Mouse (Mus musculus): ENCODE data around the gene Lenep. TPM values are rescaled to one million over a fixed set of nuclear protein-coding genes. Genes with fewer than 3 reads are reported as not detected.
"Not testable (repeated sequence)": the region's sequence is repeated elsewhere in the genome, so short reads cannot be mapped to it uniquely, and the experiment has no call there.

Lenep gene
- polyA plus RNA-seq, 1 experiment from 2014 or later, result not detected

DNA sequence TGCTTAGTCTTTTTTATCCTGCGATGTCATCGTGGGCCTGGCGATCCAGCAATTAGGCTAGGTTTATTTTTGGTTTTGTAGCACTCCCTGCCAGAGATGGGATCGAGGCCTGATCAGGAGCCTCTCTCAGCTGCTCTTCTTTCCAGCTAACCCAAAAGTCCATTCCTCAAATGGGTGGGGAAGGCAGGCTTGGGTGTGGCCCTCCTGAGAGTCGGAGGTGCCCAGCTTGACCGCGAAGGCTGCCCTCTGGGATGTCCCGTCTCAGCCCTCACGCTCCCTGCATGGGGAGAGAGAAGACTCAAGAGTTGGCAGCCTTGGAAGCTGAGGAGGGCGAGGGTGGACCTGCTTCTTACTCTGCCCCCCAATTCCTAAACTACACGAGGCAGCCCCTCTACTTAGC lies 31.9 kb upstream of the Lenep start:
- peaks cover 34% of the 10 kb centered on the region for H3K36me3 ChIP-seq (ENCODE audit: control insufficient read depth, insufficient read depth, low read length)
- H3K27ac ChIP-seq (replicated peaks; ENCODE audit: low read depth, low read length), result no peak overlapping the region
- H3K4me1 ChIP-seq (ENCODE audit: control insufficient read depth, insufficient read depth, low read length), result peaks cover 18% of the 10 kb centered on the region
- ATAC-seq (ENCODE audit: low read depth) (no peak), DNase-seq (ENCODE audit: low spot score) (no peak)
- no peak overlapping the region for H3K4me2 ChIP-seq (ENCODE audit: low read depth, low read length)
- no peak overlapping the region for H3K9ac ChIP-seq (ENCODE audit: low read depth, low read length)
- no peaks in the 10 kb centered on the region for H3K27me3 ChIP-seq (replicated peaks; ENCODE audit: control insufficient read depth, insufficient read depth, low read length)
- WGBS, result 83% methylated on average over 11 of the region's 11 CpGs
- H3K9me3 ChIP-seq (ENCODE audit: control insufficient read depth, low read length), result no peaks in the 10 kb centered on the region
- no peak overlapping the region for H3K4me3 ChIP-seq (ENCODE audit: low read depth, low read length)

DNA sequence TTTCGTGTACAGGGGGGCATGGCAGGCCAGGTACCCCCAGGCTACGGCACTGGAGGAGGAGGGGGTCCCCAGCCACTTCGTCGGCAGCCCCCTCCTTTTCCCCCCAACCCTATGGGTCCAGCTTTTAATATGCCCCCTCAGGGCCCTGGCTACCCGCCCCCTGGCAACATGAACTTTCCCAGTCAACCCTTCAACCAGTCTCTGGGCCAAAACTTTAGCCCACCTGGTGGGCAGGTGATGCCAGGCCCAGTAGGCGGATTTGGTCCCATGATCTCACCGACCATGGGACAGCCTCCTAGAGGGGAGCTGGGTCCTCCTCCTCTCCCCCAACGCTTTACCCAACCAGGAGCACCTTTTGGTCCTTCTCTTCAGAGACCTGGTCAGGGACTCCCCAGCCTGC lies 30.0 kb upstream of the Lenep start:
- H3K36me3 ChIP-seq (ENCODE audit: control insufficient read depth, insufficient read depth, low read length), result peaks cover 40% of the 10 kb centered on the region
- H3K4me2 ChIP-seq (ENCODE audit: low read depth, low read length), result no peak overlapping the region
- no peaks in the 10 kb centered on the region for H3K9me3 ChIP-seq (ENCODE audit: control insufficient read depth, low read length)
- no peak for DNase-seq (ENCODE audit: low spot score)
- H3K9ac ChIP-seq (ENCODE audit: low read depth, low read length), result no peak overlapping the region
- 90% methylated on average over 6 of the region's 8 CpGs for WGBS
- H3K27me3 ChIP-seq (replicated peaks; ENCODE audit: control insufficient read depth, insufficient read depth, low read length), result no peaks in the 10 kb centered on the region
- H3K27ac ChIP-seq (replicated peaks; ENCODE audit: low read depth, low read length), result no peak overlapping the region
- ATAC-seq (ENCODE audit: low read depth), result no peak
- H3K4me3 ChIP-seq (ENCODE audit: low read depth, low read length), result no peak overlapping the region
- peaks cover 18% of the 10 kb centered on the region for H3K4me1 ChIP-seq (ENCODE audit: control insufficient read depth, insufficient read depth, low read length)

DNA sequence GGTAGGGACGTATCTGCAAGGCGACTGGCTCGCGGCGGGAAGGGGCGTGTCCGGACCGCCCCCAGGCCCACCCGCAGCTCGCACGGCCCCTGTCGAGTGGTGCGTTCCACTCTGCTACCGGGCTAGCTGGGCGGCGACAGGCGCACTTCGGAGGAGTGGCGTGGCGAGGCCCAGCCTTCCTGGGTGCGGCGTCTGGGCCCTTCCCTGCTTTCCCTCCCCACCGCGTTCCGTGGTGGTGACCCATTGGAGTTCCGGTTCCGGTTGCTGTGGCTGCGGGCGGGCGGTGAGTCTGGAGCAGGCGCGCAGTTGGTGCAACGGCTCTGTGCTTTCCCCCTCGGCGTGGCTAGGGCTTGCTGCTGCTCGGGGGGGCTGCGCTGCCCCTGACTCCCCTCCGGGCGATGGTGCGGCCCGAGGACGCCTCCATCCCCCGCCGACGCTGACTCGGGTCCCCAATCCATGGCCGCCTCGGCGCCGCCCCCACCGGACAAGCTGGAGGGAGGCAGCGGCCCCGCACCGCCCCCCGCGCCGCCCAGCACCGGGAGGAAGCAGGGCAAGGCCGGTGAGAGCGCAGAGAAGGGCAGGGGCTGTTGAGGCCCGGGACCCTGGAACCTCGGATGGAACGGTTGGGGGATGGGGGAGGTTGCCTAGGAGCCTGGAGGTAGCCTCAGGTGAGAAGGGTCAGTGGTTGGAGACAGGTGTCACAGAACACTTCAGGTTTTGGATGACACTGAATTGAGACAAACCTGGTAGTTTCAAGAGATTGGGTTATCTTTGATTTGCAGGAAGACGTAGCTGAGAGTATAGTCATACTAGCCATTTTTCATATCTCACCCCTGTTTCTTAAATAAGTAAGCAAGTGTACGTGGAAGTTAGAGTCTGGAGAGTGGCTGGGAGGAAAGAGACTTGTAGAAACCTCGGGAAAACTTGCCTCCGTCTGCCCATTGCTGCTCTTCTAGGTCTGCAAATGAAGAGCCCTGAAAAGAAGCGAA lies 27.9 kb upstream of the Lenep start, which contains the start of gene Pygo2:
Pygo2 (plus strand) TSS at position 44 of the 989 bp plus-strand sequence.
- peak; percentile 99 for DNase-seq (ENCODE audit: low spot score)
- Histone ChIP-seq H3K4me1 (ENCODE audit: control insufficient read depth, insufficient read depth, low read length) (peaks cover 13% of the 10 kb centered on the region), H3K9me3 (ENCODE audit: control insufficient read depth, low read length) (no peaks in the 10 kb centered on the region), H3K27me3 (replicated peaks; ENCODE audit: control insufficient read depth, insufficient read depth, low read length) (no peaks in the 10 kb centered on the region), H3K9ac (ENCODE audit: low read depth, low read length) (peak within 1 kb of the TSS; percentile 96), H3K27ac (replicated peaks; ENCODE audit: low read depth, low read length) (peak within 1 kb of the TSS; percentile 94), H3K4me3 (ENCODE audit: low read depth, low read length) (peak within 1 kb of the TSS; percentile 98), H3K36me3 (ENCODE audit: control insufficient read depth, insufficient read depth, low read length) (peaks cover 62% of the 10 kb centered on the region), H3K4me2 (ENCODE audit: low read depth, low read length) (peak within 1 kb of the TSS; percentile 71)
- 5% methylated on average over 22 of the region's 68 CpGs for WGBS
- ATAC-seq (ENCODE audit: low read depth), result peak; percentile 99

DNA sequence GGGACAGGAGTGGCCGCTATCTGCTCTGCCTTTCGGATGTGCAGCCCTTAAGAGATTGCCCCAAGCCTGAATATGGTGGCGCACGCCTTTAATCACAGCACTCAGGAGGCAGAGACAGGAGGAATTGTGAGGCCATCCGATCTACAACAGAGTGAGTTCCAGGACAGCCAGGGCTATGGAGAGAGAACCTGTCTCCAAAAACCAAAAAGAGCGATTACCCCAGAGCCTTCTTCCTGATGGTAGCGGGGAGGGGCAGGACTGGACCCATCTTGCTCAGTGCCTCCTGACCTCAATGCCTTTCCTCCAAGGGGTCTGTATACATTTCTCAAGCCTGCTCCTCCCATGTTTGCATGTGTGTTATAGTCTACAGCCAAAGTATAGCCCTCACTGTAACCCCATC lies 26.4 kb upstream of the Lenep start:
- H3K9me3 ChIP-seq (ENCODE audit: control insufficient read depth, low read length); DNase-seq (ENCODE audit: low spot score); H3K4me1 ChIP-seq (ENCODE audit: control insufficient read depth, insufficient read depth, low read length); H3K4me3 ChIP-seq (ENCODE audit: low read depth, low read length); H3K27ac ChIP-seq (replicated peaks; ENCODE audit: low read depth, low read length); H3K4me2 ChIP-seq (ENCODE audit: low read depth, low read length); H3K9ac ChIP-seq (ENCODE audit: low read depth, low read length); H3K27me3 ChIP-seq (replicated peaks; ENCODE audit: control insufficient read depth, insufficient read depth, low read length); ATAC-seq (ENCODE audit: low read depth): not testable (repeated sequence)
- WGBS, result 93% methylated on average over 6 of the region's 7 CpGs
- peaks cover 65% of the 10 kb centered on the region for H3K36me3 ChIP-seq (ENCODE audit: control insufficient read depth, insufficient read depth, low read length)

DNA sequence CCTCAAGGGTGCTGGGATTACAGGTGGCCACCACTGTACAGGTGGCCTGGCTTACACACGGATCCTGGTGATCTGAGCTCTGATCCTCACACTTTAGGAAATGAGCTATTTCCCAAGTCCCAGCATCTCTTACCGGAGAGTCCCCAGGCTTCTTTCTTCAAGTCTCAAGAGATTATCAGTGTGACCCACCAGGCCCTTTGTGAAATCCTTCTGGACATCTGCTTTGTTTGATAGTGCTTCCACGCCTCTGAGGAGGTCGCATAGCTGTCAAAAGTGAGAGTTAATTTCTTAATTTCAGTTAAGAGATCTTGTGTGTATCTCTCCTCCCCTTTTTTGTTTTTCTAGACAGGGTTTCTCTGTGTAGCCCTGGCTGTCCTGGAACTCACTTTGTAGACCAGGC lies 23.3 kb upstream of the Lenep start:
- Histone ChIP-seq H3K4me1 (ENCODE audit: control insufficient read depth, insufficient read depth, low read length) (peaks cover 15% of the 10 kb centered on the region), H3K4me3 (ENCODE audit: low read depth, low read length) (no peak overlapping the region), H3K27me3 (replicated peaks; ENCODE audit: control insufficient read depth, insufficient read depth, low read length) (no peaks in the 10 kb centered on the region), H3K4me2 (ENCODE audit: low read depth, low read length) (no peak overlapping the region), H3K9ac (ENCODE audit: low read depth, low read length) (no peak overlapping the region), H3K27ac (replicated peaks; ENCODE audit: low read depth, low read length) (no peak overlapping the region), H3K9me3 (ENCODE audit: control insufficient read depth, low read length) (no peaks in the 10 kb centered on the region), H3K36me3 (ENCODE audit: control insufficient read depth, insufficient read depth, low read length) (peaks cover 49% of the 10 kb centered on the region)
- DNase-seq (ENCODE audit: low spot score), result no peak
- 90% methylated on average over 4 of the region's 4 CpGs for WGBS
- ATAC-seq (ENCODE audit: low read depth), result no peak

DNA sequence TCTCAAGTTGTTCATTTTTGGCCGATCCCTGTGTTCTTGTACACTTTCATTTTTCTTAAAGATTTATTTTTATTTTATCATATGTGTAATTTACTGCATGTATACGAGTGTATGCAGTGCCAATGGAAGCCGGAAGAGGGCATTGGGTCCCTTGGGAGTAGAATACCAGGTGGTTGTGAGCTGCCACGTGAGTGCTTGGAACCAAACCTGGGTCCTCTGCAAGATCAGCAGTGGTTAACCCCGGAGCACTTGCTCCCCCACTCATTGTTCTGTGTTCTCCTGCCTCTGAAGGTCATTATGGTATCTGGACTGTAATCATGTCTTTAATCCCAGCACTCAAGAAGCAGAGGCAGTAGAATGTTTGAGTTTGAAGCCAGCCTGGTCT lies 22.5 kb upstream of the Lenep start:
- peaks cover 20% of the 10 kb centered on the region for H3K4me1 ChIP-seq (ENCODE audit: control insufficient read depth, insufficient read depth, low read length)
- H3K27ac ChIP-seq (replicated peaks; ENCODE audit: low read depth, low read length), result no peak overlapping the region
- 87% methylated on average over 5 of the region's 5 CpGs for WGBS
- no peaks in the 10 kb centered on the region for H3K9me3 ChIP-seq (ENCODE audit: control insufficient read depth, low read length)
- no peak for ATAC-seq (ENCODE audit: low read depth)
- H3K4me3 ChIP-seq (ENCODE audit: low read depth, low read length), result no peak overlapping the region
- DNase-seq (ENCODE audit: low spot score), result no peak
- H3K9ac ChIP-seq (ENCODE audit: low read depth, low read length), result no peak overlapping the region
- no peak overlapping the region for H3K4me2 ChIP-seq (ENCODE audit: low read depth, low read length)
- H3K36me3 ChIP-seq (ENCODE audit: control insufficient read depth, insufficient read depth, low read length), result peaks cover 49% of the 10 kb centered on the region
- no peaks in the 10 kb centered on the region for H3K27me3 ChIP-seq (replicated peaks; ENCODE audit: control insufficient read depth, insufficient read depth, low read length)

GRCm38 (mm10) chr3:89424416-89425140 lies 22.0 kb upstream of the Lenep start:
- Histone ChIP-seq H3K27me3 (replicated peaks; ENCODE audit: control insufficient read depth, insufficient read depth, low read length) (no peaks in the 10 kb centered on the region), H3K9me3 (ENCODE audit: control insufficient read depth, low read length) (no peaks in the 10 kb centered on the region), H3K4me2 (ENCODE audit: low read depth, low read length) (no peak overlapping the region), H3K36me3 (ENCODE audit: control insufficient read depth, insufficient read depth, low read length) (peaks cover 49% of the 10 kb centered on the region), H3K4me1 (ENCODE audit: control insufficient read depth, insufficient read depth, low read length) (peaks cover 26% of the 10 kb centered on the region), H3K9ac (ENCODE audit: low read depth, low read length) (no peak overlapping the region), H3K27ac (replicated peaks; ENCODE audit: low read depth, low read length) (no peak overlapping the region), H3K4me3 (ENCODE audit: low read depth, low read length) (no peak overlapping the region)
- no peak for ATAC-seq (ENCODE audit: low read depth)
- DNase-seq (ENCODE audit: low spot score), result no peak
- WGBS, result 88% methylated on average over 4 of the region's 5 CpGs

GRCm38 (mm10) chr3:89422556-89423205 lies 20.1 kb upstream of the Lenep start:
- Histone ChIP-seq H3K27ac (replicated peaks; ENCODE audit: low read depth, low read length) (no peak overlapping the region; the same call in 1 of the 2 replicates), H3K4me1 (ENCODE audit: control insufficient read depth, insufficient read depth, low read length) (peaks cover 26% of the 10 kb centered on the region), H3K9ac (ENCODE audit: low read depth, low read length) (peak overlapping the region; percentile 78), H3K4me3 (ENCODE audit: low read depth, low read length) (peak overlapping the region; percentile 54), H3K9me3 (ENCODE audit: control insufficient read depth, low read length) (no peaks in the 10 kb centered on the region), H3K4me2 (ENCODE audit: low read depth, low read length) (peak overlapping the region; percentile 88), H3K27me3 (replicated peaks; ENCODE audit: control insufficient read depth, insufficient read depth, low read length) (no peaks in the 10 kb centered on the region), H3K36me3 (ENCODE audit: control insufficient read depth, insufficient read depth, low read length) (peaks cover 43% of the 10 kb centered on the region)
- WGBS, result 69% methylated on average over 6 of the region's 6 CpGs
- DNase-seq (ENCODE audit: low spot score) (no peak), ATAC-seq (ENCODE audit: low read depth) (no peak)
